Mouse (Mus musculus): ENCODE data around the gene Ipo13. TPM values are rescaled to one million over a fixed set of nuclear protein-coding genes. Genes with fewer than 3 reads are reported as not detected.

Ipo13 gene
- polyA plus RNA-seq, 1 experiment from 2014 or later = 39.0 TPM

- Histone ChIP-seq H3K36me3 (no peaks in the 10 kb centered on the region), H3K4me2 (peak overlapping the region; percentile 88), H3K4me1 (peaks cover 38% of the 10 kb centered on the region), H3K27me3 (peaks cover 36% of the 10 kb centered on the region), H3K9me3 (no peaks in the 10 kb centered on the region), H3K9ac (peak overlapping the region; percentile 31; the same call in 1 of the 2 replicates), H3K27ac (no peak overlapping the region), H3K4me3 (peak overlapping the region; percentile 48)
- WGBS = 2% methylated on average over 71 of the region's 71 CpGs
- peak; percentile 46 for ATAC-seq (ENCODE audit: insufficient number of reproducible peaks, low FRiP score, low TSS enrichment, low read depth)
Measured at GRCm38 (mm10) chr4:117926545-117927482, 12.0 kb upstream of the Ipo13 start.

GRCm38 (mm10) chr4:117924916-117925315, 10.1 kb upstream of the Ipo13 start:
- no peak for ATAC-seq (ENCODE audit: insufficient number of reproducible peaks, low FRiP score, low TSS enrichment, low read depth)
- no peak overlapping the region for H3K4me2 ChIP-seq
- WGBS = 63% methylated on average over 4 of the region's 6 CpGs
- peaks cover 35% of the 10 kb centered on the region for H3K4me1 ChIP-seq
- H3K9ac ChIP-seq = no peak overlapping the region
- H3K36me3 ChIP-seq = no peaks in the 10 kb centered on the region
- H3K4me3 ChIP-seq = no peak overlapping the region
- H3K27me3 ChIP-seq = peaks cover 36% of the 10 kb centered on the region
- no peak overlapping the region for H3K27ac ChIP-seq
- no peaks in the 10 kb centered on the region for H3K9me3 ChIP-seq

GRCm38 (mm10) chr4:117923450-117923849, 8.7 kb upstream of the Ipo13 start:
- H3K4me2 ChIP-seq = no peak overlapping the region
- WGBS = 52% methylated on average over 2 of the region's 2 CpGs
- H3K4me3 ChIP-seq = no peak overlapping the region
- H3K36me3 ChIP-seq = no peaks in the 10 kb centered on the region
- peaks cover 36% of the 10 kb centered on the region for H3K27me3 ChIP-seq
- no peaks in the 10 kb centered on the region for H3K9me3 ChIP-seq
- no peak for ATAC-seq (ENCODE audit: insufficient number of reproducible peaks, low FRiP score, low TSS enrichment, low read depth)
- no peak overlapping the region for H3K9ac ChIP-seq
- peaks cover 20% of the 10 kb centered on the region for H3K4me1 ChIP-seq
- H3K27ac ChIP-seq = no peak overlapping the region

- H3K9ac ChIP-seq = no peak overlapping the region
- no peak for ATAC-seq (ENCODE audit: insufficient number of reproducible peaks, low FRiP score, low TSS enrichment, low read depth)
- H3K36me3 ChIP-seq = no peaks in the 10 kb centered on the region
- H3K4me3 ChIP-seq = no peak overlapping the region
- H3K27ac ChIP-seq = no peak overlapping the region
- WGBS = 90% methylated on average over 2 of the region's 2 CpGs
- H3K9me3 ChIP-seq = no peaks in the 10 kb centered on the region
- H3K27me3 ChIP-seq = peaks cover 16% of the 10 kb centered on the region
- H3K4me2 ChIP-seq = no peak overlapping the region
- peaks cover 1% of the 10 kb centered on the region for H3K4me1 ChIP-seq
Measured at GRCm38 (mm10) chr4:117921358-117921757, 6.6 kb upstream of the Ipo13 start.

GRCm38 (mm10) chr4:117918762-117919161, 4.0 kb upstream of the Ipo13 start:
- H3K27ac ChIP-seq = no peak overlapping the region
- no peak overlapping the region for H3K4me2 ChIP-seq
- no peaks in the 10 kb centered on the region for H3K27me3 ChIP-seq
- H3K9ac ChIP-seq = no peak overlapping the region
- no peak for ATAC-seq (ENCODE audit: insufficient number of reproducible peaks, low FRiP score, low TSS enrichment, low read depth)
- 81% methylated on average over 5 of the region's 5 CpGs for WGBS
- H3K4me1 ChIP-seq = peaks cover 11% of the 10 kb centered on the region
- H3K9me3 ChIP-seq = no peaks in the 10 kb centered on the region
- no peaks in the 10 kb centered on the region for H3K36me3 ChIP-seq
- H3K4me3 ChIP-seq = no peak overlapping the region

GRCm38 (mm10) chr4:117918261-117918660, 3.5 kb upstream of the Ipo13 start:
- 63% methylated on average over 3 of the region's 3 CpGs for WGBS
- no peak for ATAC-seq (ENCODE audit: insufficient number of reproducible peaks, low FRiP score, low TSS enrichment, low read depth)

GRCm38 (mm10) chr4:117917847-117918246, 3.0 kb upstream of the Ipo13 start:
- H3K27ac ChIP-seq = no peak overlapping the region
- 83% methylated on average over 4 of the region's 4 CpGs for WGBS
- H3K4me2 ChIP-seq = no peak overlapping the region
- H3K9ac ChIP-seq = no peak overlapping the region
- no peak overlapping the region for H3K4me3 ChIP-seq
- no peaks in the 10 kb centered on the region for H3K9me3 ChIP-seq
- H3K36me3 ChIP-seq = no peaks in the 10 kb centered on the region
- H3K4me1 ChIP-seq = peaks cover 20% of the 10 kb centered on the region
- no peaks in the 10 kb centered on the region for H3K27me3 ChIP-seq
- no peak for ATAC-seq (ENCODE audit: insufficient number of reproducible peaks, low FRiP score, low TSS enrichment, low read depth)

More at GRCm38 (mm10) chr4:117918261-117918660, 3.5 kb upstream of the Ipo13 start:
- Histone ChIP-seq H3K9ac (no peak overlapping the region), H3K36me3 (no peaks in the 10 kb centered on the region), H3K27me3 (no peaks in the 10 kb centered on the region), H3K9me3 (no peaks in the 10 kb centered on the region), H3K4me1 (peaks cover 16% of the 10 kb centered on the region), H3K27ac (no peak overlapping the region), H3K4me2 (no peak overlapping the region), H3K4me3 (no peak overlapping the region)

GRCm38 (mm10) chr4:117917402-117917801, 2.6 kb upstream of the Ipo13 start:
- no peak overlapping the region for H3K4me2 ChIP-seq
- no peak overlapping the region for H3K9ac ChIP-seq
- 81% methylated on average over 4 of the region's 4 CpGs for WGBS
- no peak overlapping the region for H3K4me3 ChIP-seq
- H3K9me3 ChIP-seq = no peaks in the 10 kb centered on the region
- no peak for ATAC-seq (ENCODE audit: insufficient number of reproducible peaks, low FRiP score, low TSS enrichment, low read depth)
- H3K27me3 ChIP-seq = no peaks in the 10 kb centered on the region
- peaks cover 25% of the 10 kb centered on the region for H3K4me1 ChIP-seq
- H3K27ac ChIP-seq = no peak overlapping the region
- 0 out of 2 replicates have a peak, but pooled peaks cover 2% of the 10 kb centered on the region for H3K36me3 ChIP-seq

- ATAC-seq (ENCODE audit: insufficient number of reproducible peaks, low FRiP score, low TSS enrichment, low read depth) = no peak
- Histone ChIP-seq H3K4me3 (no peak overlapping the region), H3K4me2 (no peak overlapping the region), H3K9me3 (no peaks in the 10 kb centered on the region), H3K4me1 (peaks cover 33% of the 10 kb centered on the region), H3K36me3 (peaks cover 12% of the 10 kb centered on the region), H3K27ac (no peak overlapping the region), H3K9ac (no peak overlapping the region), H3K27me3 (no peaks in the 10 kb centered on the region)
- 75% methylated on average over 5 of the region's 5 CpGs for WGBS
Measured at GRCm38 (mm10) chr4:117916386-117916785, 1.6 kb upstream of the Ipo13 start.

- 4% methylated on average over 19 of the region's 19 CpGs for WGBS
Measured at GRCm38 (mm10) chr4:117915489-117916105, 798 bp upstream of the Ipo13 start.

GRCm38 (mm10) chr4:117914031-117914430, 768 bp downstream of the Ipo13 start:
- Histone ChIP-seq H3K36me3 (peaks cover 18% of the 10 kb centered on the region), H3K4me1 (peaks cover 36% of the 10 kb centered on the region), H3K4me3 (peak overlapping the region; percentile 64), H3K9me3 (no peaks in the 10 kb centered on the region), H3K4me2 (peak overlapping the region; percentile 99), H3K27me3 (no peaks in the 10 kb centered on the region), H3K27ac (peak overlapping the region; percentile 48; the same call in 1 of the 2 replicates), H3K9ac (peak overlapping the region; percentile 79)
- 19% methylated on average over 8 of the region's 8 CpGs for WGBS
- no peak; the same call in 1 of the 2 replicates for ATAC-seq (ENCODE audit: insufficient number of reproducible peaks, low FRiP score, low TSS enrichment, low read depth)

More at GRCm38 (mm10) chr4:117915489-117916105, 798 bp upstream of the Ipo13 start:
- Histone ChIP-seq H3K4me3 (peak overlapping the region; percentile 64), H3K27ac (peak overlapping the region; percentile 82; the same call in 1 of the 2 replicates), H3K4me2 (peak overlapping the region; percentile 99), H3K4me1 (peaks cover 33% of the 10 kb centered on the region), H3K36me3 (peaks cover 18% of the 10 kb centered on the region), H3K9ac (peak overlapping the region; percentile 79), H3K9me3 (no peaks in the 10 kb centered on the region), H3K27me3 (no peaks in the 10 kb centered on the region)
- ATAC-seq (ENCODE audit: insufficient number of reproducible peaks, low FRiP score, low TSS enrichment, low read depth) = no peak

- Histone ChIP-seq H3K4me2 (peak overlapping the region; percentile 99), H3K27me3 (no peaks in the 10 kb centered on the region), H3K9me3 (no peaks in the 10 kb centered on the region), H3K4me1 (peaks cover 38% of the 10 kb centered on the region), H3K27ac (no peak overlapping the region), H3K36me3 (peaks cover 18% of the 10 kb centered on the region), H3K4me3 (peak overlapping the region; percentile 64), H3K9ac (0 out of 2 replicates have a peak overlapping the region, but pooled peaks have one; percentile 79)
- WGBS = 61% methylated on average over 3 of the region's 3 CpGs
- ATAC-seq (ENCODE audit: insufficient number of reproducible peaks, low FRiP score, low TSS enrichment, low read depth) = no peak
Measured at GRCm38 (mm10) chr4:117913421-117913820, 1.4 kb downstream of the Ipo13 start.

All from limb, embryonic 15.5 days (tissue).